Mouse (Mus musculus) left cerebral cortex, postnatal 25 days (tissue): ENCODE data around the gene Idh3a. TPM values are rescaled to one million over a fixed set of nuclear protein-coding genes. Genes with fewer than 3 reads are reported as not detected.

ENCODE experiments used
- DNase-seq, 2 experiments: peaks; one replicate each; pipeline ENCODE4 v3.0.0; 2022; ENCODE audit warnings: low spot score in 2 of 2, mixed read lengths in 1 of 2
- intact Hi-C: fragments of 180-260 bp; cut with DNase I; formaldehyde crosslinking; loops from one replicate; pipeline ENCODE4 v1.15.1; 2025
- total RNA-seq, 2 experiments: library from RNA; stranded (reverse); gene quantifications; 2 replicates each; pipeline ENCODE4 v1.2.3; 2021

Idh3a gene
- 100 to 1,000 TPM; 188 to 197 TPM for total RNA-seq

- peak; percentile 96 to 98 for DNase-seq
- intact Hi-C loops = loop anchor here (5.0 kb wide), 1 partner anchor 84 kb away; the partner anchor contains the start of gene Dmxl2
Observed at GRCm38 (mm10) chr9:54586199-54587061, at the start of gene Idh3a. TSS of gene Idh3a (plus strand) at chr9:54586334.

GRCm38 (mm10) chr9:54537030-54537429 is 49.1 kb upstream of the Idh3a start:
- intact Hi-C loops = no loop called here
- DNase-seq = peak in 1 of 2 experiments; percentile 52

DNA sequence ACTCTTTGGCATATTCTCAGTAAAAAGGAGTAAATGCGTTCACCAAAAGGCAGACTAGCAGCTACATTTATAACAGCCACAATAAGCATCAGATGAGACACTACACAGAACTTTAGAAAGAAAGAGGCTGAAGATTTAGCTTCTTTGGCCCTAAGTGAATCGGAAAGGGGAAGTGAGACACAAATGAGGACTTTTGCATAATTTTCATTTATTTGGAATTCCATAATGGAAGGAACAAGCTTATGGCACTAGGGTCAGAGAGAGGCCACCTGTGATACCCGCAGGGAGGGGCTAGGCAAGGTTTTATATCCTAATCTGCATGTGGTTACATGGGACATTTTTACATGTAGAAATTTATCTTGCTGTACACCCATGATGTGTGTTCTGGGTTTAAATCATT is 48.7 kb upstream of the Idh3a start:
- DNase-seq = no peak
- intact Hi-C loops = no loop called here

DNA sequence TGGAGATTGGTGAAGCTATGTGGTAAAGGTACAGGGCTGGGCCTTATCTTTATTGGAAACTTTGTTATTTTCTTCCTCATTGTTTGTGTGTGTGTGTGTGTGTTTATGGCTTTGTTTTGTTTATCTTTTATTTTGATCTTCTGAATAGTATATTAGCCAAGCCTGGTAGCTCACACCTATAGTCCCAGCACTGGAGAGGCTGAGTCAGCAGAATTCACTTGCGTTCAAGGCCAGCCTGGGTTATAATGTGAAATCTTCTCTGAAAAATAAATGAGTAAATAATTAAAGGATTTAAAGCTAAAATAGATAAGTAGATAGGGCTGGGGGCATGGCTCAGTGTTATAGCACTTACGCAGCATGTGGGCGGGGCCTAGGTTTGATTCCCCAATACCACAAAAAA is 47.9 kb upstream of the Idh3a start:
- no peak for DNase-seq
- intact Hi-C loops = no loop called here

GRCm38 (mm10) chr9:54538684-54539083 is 47.5 kb upstream of the Idh3a start, which contains the start of gene Sh2d7:
TSS of gene Sh2d7 (plus strand) at chr9:54538984.
- intact Hi-C loops = no loop called here
- no peak for DNase-seq

DNA sequence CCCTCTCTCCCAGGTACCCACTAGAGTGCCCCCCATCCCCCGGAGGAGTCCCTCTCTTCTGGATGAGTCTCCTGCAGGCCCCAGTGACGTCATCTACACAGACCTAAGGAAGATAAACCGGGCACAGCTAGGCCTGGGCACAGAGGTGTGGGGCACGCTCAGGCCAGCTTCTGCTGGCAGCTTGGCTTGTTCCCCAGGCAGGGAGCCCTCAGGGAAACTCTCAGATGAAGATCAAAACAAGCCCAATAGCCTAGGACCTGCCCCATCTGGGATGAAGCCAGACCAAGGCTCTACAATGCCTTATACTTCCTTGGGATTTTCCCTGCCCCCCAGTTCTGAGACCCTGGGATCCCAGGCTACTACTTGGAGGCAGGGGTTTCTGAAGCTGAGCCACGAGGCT is 45.3 kb upstream of the Idh3a start:
- intact Hi-C loops = no loop called here
- DNase-seq = no peak

DNA sequence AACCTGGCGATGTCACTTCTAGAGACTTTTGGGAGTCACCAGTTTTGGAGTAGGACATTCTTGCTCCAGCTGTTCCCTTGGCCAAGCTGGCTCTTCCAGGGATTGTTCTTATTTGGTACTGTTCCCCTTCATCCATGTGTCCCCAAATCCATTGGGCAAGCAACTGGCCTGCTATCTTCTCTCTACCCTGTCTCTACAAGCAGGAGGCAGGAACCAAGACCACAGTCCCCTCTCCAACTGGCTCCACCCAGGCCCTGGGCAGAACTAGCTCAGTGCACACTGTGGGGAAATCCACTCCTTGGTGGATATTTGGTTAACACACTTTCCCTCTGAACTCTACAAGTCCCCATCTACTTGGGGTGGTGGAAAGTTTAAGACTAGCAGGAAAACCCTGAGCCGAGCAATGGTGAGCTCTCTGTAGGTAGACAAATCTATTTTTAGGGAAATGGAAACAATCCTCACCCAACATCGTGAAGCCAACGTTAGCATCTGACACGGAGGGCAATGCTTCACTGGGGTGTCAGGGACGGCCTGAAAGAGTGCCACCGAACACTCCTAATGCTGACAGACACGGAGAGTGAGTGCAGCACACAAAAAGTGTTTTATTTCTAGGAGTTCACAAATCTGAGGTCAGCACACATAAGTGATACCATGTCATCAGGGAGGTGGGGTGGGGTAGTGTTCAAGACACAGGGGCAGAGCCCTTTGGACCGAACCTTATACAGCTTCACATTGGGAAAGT is 41.8 kb upstream of the Idh3a start:
- intact Hi-C loops = no loop called here
- DNase-seq = no peak

DNA sequence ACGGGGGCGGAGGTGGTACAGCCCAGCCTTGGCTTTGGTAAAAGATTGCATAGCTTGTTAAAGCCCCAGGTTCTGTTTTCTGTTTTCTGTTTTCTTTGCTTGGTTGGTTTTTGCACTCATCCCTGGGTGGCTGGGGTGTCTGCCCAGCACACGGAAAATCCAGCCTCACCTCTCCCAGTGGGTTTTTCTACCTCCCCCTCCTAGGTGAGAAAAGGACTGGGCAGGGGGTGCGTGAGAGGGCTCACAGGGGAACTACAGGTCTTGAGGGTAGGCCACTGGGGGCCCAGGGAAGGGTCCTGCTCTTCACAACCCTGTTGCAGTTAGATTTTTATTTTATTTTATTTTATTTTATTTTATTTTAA is 41.2 kb upstream of the Idh3a start:
- DNase-seq = no peak
- intact Hi-C loops = no loop called here

DNA sequence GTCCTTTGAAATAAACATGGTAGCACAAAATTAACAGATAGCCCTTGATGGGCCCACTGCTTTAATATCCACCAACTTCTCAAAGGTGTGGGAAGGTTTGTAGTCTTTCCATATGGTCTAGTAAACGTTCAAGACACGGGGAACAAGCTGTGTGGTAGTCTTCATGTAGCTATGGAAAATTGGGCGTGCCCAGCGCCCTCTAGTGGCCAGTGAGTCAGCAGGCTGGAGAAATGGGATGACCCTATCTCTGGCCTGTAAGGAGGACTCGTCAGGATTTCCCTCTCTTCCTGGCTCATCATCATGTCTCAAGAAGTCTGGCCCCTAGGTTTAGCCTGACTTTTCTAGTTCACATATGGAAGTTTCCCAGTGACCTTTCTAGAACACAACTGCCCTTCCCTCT is 38.6 kb upstream of the Idh3a start:
- intact Hi-C loops = loop anchor here (1.0 kb wide), 1 partner anchor 109 kb away; no protein-coding TSS in a partner anchor
- DNase-seq = peak; percentile 39 to 47

DNA sequence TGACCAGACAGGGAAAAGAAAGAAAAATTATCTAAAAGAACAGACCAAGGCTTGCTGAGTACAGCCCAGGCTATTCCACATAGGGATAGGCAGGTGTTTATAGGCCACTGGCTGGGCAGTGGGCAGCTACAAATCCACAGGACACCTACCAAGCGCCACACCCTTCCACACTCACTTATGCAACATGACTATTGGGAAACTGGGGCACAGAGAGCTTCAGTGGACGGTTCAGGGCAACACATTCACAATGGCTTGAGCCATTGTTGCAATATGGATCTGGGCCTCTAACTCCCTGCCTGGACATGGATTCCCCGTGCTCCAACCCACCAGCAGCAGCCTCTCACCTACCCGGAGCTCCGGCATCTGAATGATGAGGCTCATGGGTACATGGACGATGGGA is 36.7 kb upstream of the Idh3a start:
- intact Hi-C loops = no loop called here
- DNase-seq = no peak

GRCm38 (mm10) chr9:54552409-54552808 is 33.7 kb upstream of the Idh3a start:
- DNase-seq = peak in 1 of 2 experiments; percentile 52
- intact Hi-C loops = no loop called here

GRCm38 (mm10) chr9:54555044-54555443 is 31.1 kb upstream of the Idh3a start:
- intact Hi-C loops = no loop called here
- DNase-seq = peak in 1 of 2 experiments; percentile 37

GRCm38 (mm10) chr9:54558731-54559130 is 27.4 kb upstream of the Idh3a start:
- no peak for DNase-seq
- intact Hi-C loops = no loop called here

GRCm38 (mm10) chr9:54559771-54560471 is 26.2 kb upstream of the Idh3a start, which contains the start of gene Cib2:
TSS of gene Cib2 (minus strand) at chr9:54560218.
- intact Hi-C loops = no loop called here
- peak; percentile 71 to 76 for DNase-seq

GRCm38 (mm10) chr9:54560831-54561601 is 25.1 kb upstream of the Idh3a start:
- intact Hi-C loops = no loop called here
- DNase-seq = no peak

- intact Hi-C loops = no loop called here
- no peak for DNase-seq
Observed at GRCm38 (mm10) chr9:54566958-54567357, 19.2 kb upstream of the Idh3a start.

- DNase-seq = no peak
- intact Hi-C loops = no loop called here
Observed at GRCm38 (mm10) chr9:54568732-54569131, 17.4 kb upstream of the Idh3a start.

- intact Hi-C loops = no loop called here
- DNase-seq = no peak
Observed at GRCm38 (mm10) chr9:54571130-54571839, 14.8 kb upstream of the Idh3a start.

DNA sequence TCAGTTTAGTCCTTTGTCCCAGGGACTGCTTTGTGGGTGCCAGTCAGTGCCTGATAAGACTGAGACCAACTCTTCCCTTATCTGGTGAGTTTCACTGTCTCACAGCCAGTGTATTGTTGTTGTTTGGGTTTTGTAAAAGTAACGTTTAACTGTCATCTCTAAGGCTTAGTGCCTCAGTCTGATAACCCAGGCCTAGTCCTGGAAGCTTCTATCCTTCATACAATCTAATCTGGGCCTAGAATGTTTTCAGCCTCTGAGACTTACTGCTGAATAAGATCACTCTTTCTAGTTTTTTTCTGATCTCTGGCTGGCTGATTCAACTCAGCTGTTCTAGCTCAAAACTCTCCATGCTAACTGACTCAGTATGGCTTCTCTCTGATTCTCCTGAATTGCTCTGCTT is 2.4 kb upstream of the Idh3a start:
- no peak for DNase-seq
- intact Hi-C loops = no loop called here
